Mouse (Mus musculus): Measurements from ENCODE around the gene Krtap5-1. TPM values are rescaled to one million over a fixed set of nuclear protein-coding genes. Genes with fewer than 3 reads are reported as not detected.
"Not testable (repeated sequence)": the region's sequence is repeated elsewhere in the genome, so short reads cannot be mapped to it uniquely, and the experiment has no call there.

The Krtap5-1 gene
- polyA plus RNA-seq, 1 experiment from 2014 or later: not detected

GRCm38 (mm10) chr7:142323396-142324117, 26.6 kb upstream of the Krtap5-1 start:
- H3K9ac ChIP-seq: no peak overlapping the region
- no peaks in the 10 kb centered on the region for H3K36me3 ChIP-seq (replicated peaks)
- no peaks in the 10 kb centered on the region for H3K4me1 ChIP-seq (replicated peaks)
- H3K4me3 ChIP-seq (replicated peaks): no peak overlapping the region
- no peak for ATAC-seq (ENCODE audit: insufficient read depth)
- H3K27me3 ChIP-seq: no peaks in the 10 kb centered on the region
- H3K27ac ChIP-seq (replicated peaks): no peak overlapping the region
- WGBS (ENCODE audit: insufficient replicate concordance): 71% methylated on average over 12 of the region's 12 CpGs
- H3K9me3 ChIP-seq (replicated peaks): no peaks in the 10 kb centered on the region
- H3K4me2 ChIP-seq: no peak overlapping the region

GRCm38 (mm10) chr7:142322641-142323040, 25.7 kb upstream of the Krtap5-1 start:
- H3K4me2 ChIP-seq: no peak overlapping the region
- WGBS (ENCODE audit: insufficient replicate concordance): 72% methylated on average over 6 of the region's 6 CpGs

GRCm38 (mm10) chr7:142321637-142322306, 24.9 kb upstream of the Krtap5-1 start:
- not testable (repeated sequence) for H3K36me3 ChIP-seq (replicated peaks); H3K9me3 ChIP-seq (replicated peaks); H3K4me3 ChIP-seq (replicated peaks); H3K27me3 ChIP-seq; ATAC-seq (ENCODE audit: insufficient read depth); H3K27ac ChIP-seq (replicated peaks); H3K9ac ChIP-seq; H3K4me2 ChIP-seq
- 75% methylated on average over 6 of the region's 10 CpGs for whole genome bisulfite sequencing (ENCODE audit: insufficient replicate concordance)
- H3K4me1 ChIP-seq (replicated peaks): peaks cover 14% of the 10 kb centered on the region

More at GRCm38 (mm10) chr7:142322641-142323040, 25.7 kb upstream of the Krtap5-1 start:
- Histone ChIP-seq H3K36me3 (replicated peaks) (no peaks in the 10 kb centered on the region), H3K27me3 (no peaks in the 10 kb centered on the region), H3K4me3 (replicated peaks) (no peak overlapping the region), H3K27ac (replicated peaks) (no peak overlapping the region), H3K9me3 (replicated peaks) (no peaks in the 10 kb centered on the region), H3K4me1 (replicated peaks) (peaks cover 6% of the 10 kb centered on the region), H3K9ac (no peak overlapping the region)
- ATAC-seq (ENCODE audit: insufficient read depth): no peak

- Histone ChIP-seq H3K4me2 (no peak overlapping the region), H3K36me3 (replicated peaks) (no peaks in the 10 kb centered on the region), H3K9ac (no peak overlapping the region), H3K4me1 (replicated peaks) (peaks cover 14% of the 10 kb centered on the region), H3K4me3 (replicated peaks) (no peak overlapping the region), H3K27me3 (no peaks in the 10 kb centered on the region; the same call in 1 of the 2 replicates), H3K27ac (replicated peaks) (no peak overlapping the region), H3K9me3 (replicated peaks) (no peaks in the 10 kb centered on the region)
- WGBS (ENCODE audit: insufficient replicate concordance): 25% methylated on average over 2 of the region's 2 CpGs
- ATAC-seq (ENCODE audit: insufficient read depth): no peak
Observed at GRCm38 (mm10) chr7:142320906-142321305, 24.0 kb upstream of the Krtap5-1 start.

- WGBS (ENCODE audit: insufficient replicate concordance): 80% methylated on average over 11 of the region's 11 CpGs
- no peak overlapping the region for H3K27ac ChIP-seq (replicated peaks)
- H3K4me3 ChIP-seq (replicated peaks): no peak overlapping the region
- H3K4me2 ChIP-seq: no peak overlapping the region
- ATAC-seq (ENCODE audit: insufficient read depth): no peak
- peaks cover 14% of the 10 kb centered on the region for H3K4me1 ChIP-seq (replicated peaks)
- no peaks in the 10 kb centered on the region for H3K36me3 ChIP-seq (replicated peaks)
- H3K27me3 ChIP-seq: no peaks in the 10 kb centered on the region; the same call in 1 of the 2 replicates
- no peaks in the 10 kb centered on the region for H3K9me3 ChIP-seq (replicated peaks)
- H3K9ac ChIP-seq: no peak overlapping the region
Observed at GRCm38 (mm10) chr7:142319124-142319523, 22.2 kb upstream of the Krtap5-1 start.

- H3K4me1 ChIP-seq (replicated peaks): peaks cover 14% of the 10 kb centered on the region
- H3K36me3 ChIP-seq (replicated peaks): no peaks in the 10 kb centered on the region
- H3K4me2 ChIP-seq: no peak overlapping the region
- no peak overlapping the region for H3K4me3 ChIP-seq (replicated peaks)
- H3K27me3 ChIP-seq: no peaks in the 10 kb centered on the region; the same call in none of the 2 replicates
- H3K9ac ChIP-seq: no peak overlapping the region
- H3K9me3 ChIP-seq (replicated peaks): no peaks in the 10 kb centered on the region
- no peak overlapping the region for H3K27ac ChIP-seq (replicated peaks)
- ATAC-seq (ENCODE audit: insufficient read depth): no peak
- 63% methylated on average over 5 of the region's 5 CpGs for WGBS (ENCODE audit: insufficient replicate concordance)
Observed at GRCm38 (mm10) chr7:142317216-142317615, 20.3 kb upstream of the Krtap5-1 start.

- Histone ChIP-seq H3K27ac (replicated peaks) (no peak overlapping the region), H3K27me3 (no peaks in the 10 kb centered on the region; the same call in none of the 2 replicates), H3K4me2 (no peak overlapping the region), H3K4me3 (replicated peaks) (no peak overlapping the region), H3K9me3 (replicated peaks) (no peaks in the 10 kb centered on the region), H3K9ac (no peak overlapping the region), H3K4me1 (replicated peaks) (peaks cover 14% of the 10 kb centered on the region), H3K36me3 (replicated peaks) (no peaks in the 10 kb centered on the region)
- 36% methylated on average over 6 of the region's 6 CpGs for WGBS (ENCODE audit: insufficient replicate concordance)
- no peak for ATAC-seq (ENCODE audit: insufficient read depth)
Observed at GRCm38 (mm10) chr7:142316558-142316957, 19.6 kb upstream of the Krtap5-1 start.

GRCm38 (mm10) chr7:142314600-142315285, 17.8 kb upstream of the Krtap5-1 start:
- Histone ChIP-seq H3K4me2 (no peak overlapping the region), H3K36me3 (replicated peaks) (no peaks in the 10 kb centered on the region), H3K27me3 (no peaks in the 10 kb centered on the region; the same call in none of the 2 replicates), H3K4me1 (replicated peaks) (peaks cover 14% of the 10 kb centered on the region), H3K9ac (no peak overlapping the region), H3K9me3 (replicated peaks) (no peaks in the 10 kb centered on the region), H3K4me3 (replicated peaks) (no peak overlapping the region), H3K27ac (replicated peaks) (no peak overlapping the region)
- WGBS (ENCODE audit: insufficient replicate concordance): 57% methylated on average over 5 of the region's 5 CpGs
- no peak for ATAC-seq (ENCODE audit: insufficient read depth)

- H3K9me3 ChIP-seq (replicated peaks); H3K4me3 ChIP-seq (replicated peaks); H3K9ac ChIP-seq; H3K27ac ChIP-seq (replicated peaks); H3K36me3 ChIP-seq (replicated peaks); ATAC-seq (ENCODE audit: insufficient read depth); H3K4me1 ChIP-seq (replicated peaks); H3K4me2 ChIP-seq: not testable (repeated sequence)
- H3K27me3 ChIP-seq: peaks cover 22% of the 10 kb centered on the region
- 57% methylated on average over 1 of the region's 1 CpGs for WGBS (ENCODE audit: insufficient replicate concordance)
Observed at GRCm38 (mm10) chr7:142303929-142304328, 7.0 kb upstream of the Krtap5-1 start.

GRCm38 (mm10) chr7:142303249-142303648, 6.3 kb upstream of the Krtap5-1 start, which contains the start of gene Krtap5-4:
Krtap5-4 (plus strand) TSS chr7:142303549.
- Histone ChIP-seq H3K27me3 (peaks cover 22% of the 10 kb centered on the region), H3K36me3 (replicated peaks) (no peaks in the 10 kb centered on the region), H3K27ac (replicated peaks) (no peak within 1 kb of the TSS), H3K9me3 (replicated peaks) (no peaks in the 10 kb centered on the region), H3K4me2 (no peak within 1 kb of the TSS), H3K9ac (no peak within 1 kb of the TSS), H3K4me3 (replicated peaks) (no peak within 1 kb of the TSS), H3K4me1 (replicated peaks) (no peaks in the 10 kb centered on the region)
- WGBS (ENCODE audit: insufficient replicate concordance): 15% methylated on average over 3 of the region's 3 CpGs
- no peak for ATAC-seq (ENCODE audit: insufficient read depth)

- WGBS (ENCODE audit: insufficient replicate concordance): 10% methylated on average over 4 of the region's 4 CpGs
- ATAC-seq (ENCODE audit: insufficient read depth); H3K4me1 ChIP-seq (replicated peaks); H3K4me3 ChIP-seq (replicated peaks); H3K27me3 ChIP-seq; H3K9ac ChIP-seq; H3K36me3 ChIP-seq (replicated peaks); H3K4me2 ChIP-seq; H3K27ac ChIP-seq (replicated peaks); H3K9me3 ChIP-seq (replicated peaks): not testable (repeated sequence)
Observed at GRCm38 (mm10) chr7:142296108-142296507, 810 bp downstream of the Krtap5-1 start.

Measured in liver, embryonic 15.5 days (tissue).